Mouse (Mus musculus) c-Kit-positive CD71-positive TER-119-positive erythroid progenitor cells, embryonic 14.5 days (primary cell): Measurements from ENCODE around the gene Onecut1.

Source experiments
- DNase-seq: peaks from one replicate; pipeline ENCODE4 v3.0.0-alpha.2; 2013; ENCODE audit warnings: low spot score

Onecut1 gene

GRCm38 (mm10) chr9:74911919-74912318 lies 50.2 kb downstream of the Onecut1 start:
- DNase-seq = no peak

- DNase-seq = no peak
These were observed 51.1 kb downstream of the Onecut1 start for GRCm38 (mm10) chr9:74912619-74913376.

DNA sequence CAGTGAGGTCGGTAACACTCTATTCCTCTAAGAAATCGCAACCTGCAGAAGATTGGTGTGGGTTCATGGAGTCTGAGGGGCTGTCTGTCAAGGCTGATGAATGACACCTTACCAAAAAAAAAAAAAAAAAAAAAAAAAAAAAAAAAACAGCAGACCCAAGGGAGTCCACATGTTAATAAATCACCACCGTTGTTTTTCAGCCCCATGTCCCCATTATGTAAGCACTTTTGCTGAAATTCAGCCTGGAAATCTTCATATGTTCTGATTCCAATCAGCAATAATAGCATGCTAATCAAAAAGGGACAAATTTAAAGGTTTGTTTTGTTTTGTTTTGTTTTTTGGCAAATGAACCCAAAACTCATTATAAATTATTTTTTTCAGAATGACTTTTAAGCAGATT lies 53.9 kb downstream of the Onecut1 start:
- no peak for DNase-seq

DNA sequence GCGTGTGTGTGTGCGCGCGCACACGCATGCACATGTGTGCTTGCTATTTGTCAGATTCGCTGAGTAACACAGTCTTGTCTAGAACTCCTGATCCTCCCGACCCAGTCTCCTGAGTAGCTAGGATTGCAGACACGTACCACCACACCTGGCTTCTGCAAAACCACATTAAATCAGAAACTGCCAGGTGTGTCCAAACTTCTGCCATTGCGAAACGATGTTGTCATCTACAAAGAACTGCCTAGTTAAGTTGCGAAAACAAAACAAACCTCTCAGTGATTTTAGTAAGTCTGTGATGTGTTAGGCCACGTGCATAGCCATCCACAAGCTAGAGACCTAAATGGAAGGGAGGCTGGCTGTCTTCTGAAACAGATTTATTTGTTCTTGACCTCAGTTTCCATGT lies 58.7 kb downstream of the Onecut1 start:
- no peak for DNase-seq

DNA sequence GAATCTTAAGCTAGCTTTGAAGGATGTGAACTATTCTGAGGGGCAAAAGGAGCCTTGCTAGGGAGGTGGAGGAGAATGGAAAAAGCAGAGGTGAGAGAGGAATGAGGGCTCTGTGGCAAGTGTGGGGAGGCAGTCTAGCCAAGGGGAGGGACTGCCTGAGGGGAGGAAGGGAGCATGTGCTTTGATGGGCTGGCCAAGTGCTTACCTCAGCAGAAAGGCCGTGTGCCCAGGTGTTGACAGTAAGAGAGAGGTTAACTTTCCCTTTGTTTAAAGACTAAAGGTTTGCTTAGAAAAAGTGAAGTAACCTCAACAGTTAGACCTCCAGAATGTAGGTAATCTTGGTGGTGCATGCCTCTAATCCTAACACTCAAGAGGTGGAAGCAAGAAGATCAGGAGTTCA lies 59.7 kb downstream of the Onecut1 start:
- no peak for DNase-seq

- DNase-seq = no peak
These were observed 61.2 kb downstream of the Onecut1 start for GRCm38 (mm10) chr9:74922884-74923283.

DNA sequence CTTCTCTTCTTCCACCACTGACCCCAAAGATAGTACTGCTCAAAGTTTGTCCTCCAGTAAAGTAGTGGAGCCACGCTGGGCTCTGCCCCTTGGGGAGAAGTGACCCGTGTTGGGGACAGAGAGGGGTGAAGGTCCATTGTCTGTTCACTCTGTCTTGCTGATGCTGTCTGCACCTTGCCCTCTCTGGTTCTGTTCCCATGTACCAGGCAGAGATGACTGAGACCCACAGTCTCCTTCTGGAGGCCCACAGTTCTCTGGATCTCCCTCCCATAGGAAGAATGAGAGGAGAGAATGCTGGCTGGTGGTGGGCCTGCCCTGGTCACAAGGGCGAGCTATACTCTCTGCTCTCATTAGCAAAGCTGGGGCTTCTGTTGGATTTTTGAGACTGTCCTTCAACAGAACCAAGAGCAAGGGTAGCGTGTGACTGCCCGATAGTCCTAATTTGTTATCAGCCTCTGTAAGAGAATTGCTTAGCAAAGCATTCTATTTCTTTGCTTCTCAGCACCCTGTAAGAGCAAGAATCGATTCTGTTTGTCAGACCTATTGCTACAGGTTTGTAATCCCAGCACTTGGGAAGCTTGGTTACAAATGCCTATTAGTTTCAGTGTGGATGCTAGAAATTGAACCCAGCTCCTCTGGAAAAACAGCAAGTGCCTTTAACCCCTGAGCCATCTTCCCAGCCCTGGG lies 61.7 kb downstream of the Onecut1 start:
- DNase-seq = no peak

DNA sequence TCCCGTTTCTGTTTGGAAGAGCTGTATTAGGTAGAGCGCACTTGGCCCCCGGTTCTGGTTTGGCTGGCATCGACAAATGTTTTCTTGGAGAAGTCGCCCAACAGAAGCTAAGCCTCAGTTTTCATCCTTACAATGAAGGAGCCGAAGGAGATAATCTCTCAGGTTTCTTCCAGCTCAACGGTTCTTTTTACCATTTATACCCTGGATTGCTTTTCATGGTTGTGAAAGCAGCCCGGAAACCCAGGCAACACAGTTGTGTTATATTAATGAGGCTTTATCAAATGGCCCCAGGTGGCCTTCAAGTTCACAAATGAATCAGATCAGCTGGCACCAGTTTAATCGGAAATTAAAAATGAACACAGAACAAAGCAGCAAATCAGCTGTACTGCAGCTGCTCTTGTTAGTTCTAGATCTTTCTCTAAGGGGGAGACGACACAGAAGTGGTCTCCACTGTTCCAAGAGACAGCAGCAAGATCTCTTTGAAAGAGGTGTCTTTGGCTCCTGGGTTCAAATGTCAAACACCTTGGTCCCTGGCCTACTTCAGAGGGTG lies 63.6 kb downstream of the Onecut1 start:
- DNase-seq = no peak

GRCm38 (mm10) chr9:74929981-74930423 lies 68.3 kb downstream of the Onecut1 start:
- no peak for DNase-seq

DNA sequence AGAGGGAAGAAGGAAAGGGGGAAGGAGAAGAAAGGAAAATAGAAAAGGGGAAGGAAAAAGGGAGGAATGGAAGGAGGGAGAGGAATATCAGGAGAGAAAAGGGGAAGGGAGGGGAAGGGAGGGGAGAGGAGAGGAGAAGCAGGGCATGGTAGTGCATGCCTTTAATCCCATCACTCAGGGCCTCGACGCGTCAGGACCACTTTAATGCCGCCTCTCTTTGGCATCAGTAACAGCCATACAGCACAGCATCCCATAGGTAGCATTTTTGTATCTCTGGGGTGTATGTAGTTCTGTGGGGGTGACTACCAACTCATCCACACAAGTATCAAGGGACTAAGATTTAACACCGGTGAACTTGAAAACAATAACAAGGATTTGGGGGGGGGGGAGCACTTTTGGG lies 68.9 kb downstream of the Onecut1 start:
- no peak for DNase-seq

- DNase-seq = no peak
These were observed 73.6 kb downstream of the Onecut1 start for GRCm38 (mm10) chr9:74935289-74935688.

DNA sequence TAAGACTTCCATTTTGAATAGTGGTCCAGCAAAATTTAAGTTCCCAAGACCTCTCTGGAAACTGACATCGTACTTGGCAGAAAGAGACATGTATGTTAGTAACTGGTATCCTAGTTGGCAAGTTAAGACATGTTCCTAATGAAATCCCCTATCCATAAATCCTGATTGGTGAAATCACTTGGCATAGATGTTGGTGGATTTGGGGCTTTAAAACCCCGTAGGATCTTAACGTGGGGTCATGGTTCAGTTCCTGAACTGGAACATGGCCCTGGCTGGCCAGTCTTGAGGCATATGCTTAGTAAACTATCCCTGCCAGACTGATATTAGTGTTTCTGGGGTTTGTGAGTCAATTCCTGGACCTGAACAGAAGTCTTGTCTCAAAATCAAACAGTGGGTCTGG lies 76.0 kb downstream of the Onecut1 start:
- no peak for DNase-seq

DNA sequence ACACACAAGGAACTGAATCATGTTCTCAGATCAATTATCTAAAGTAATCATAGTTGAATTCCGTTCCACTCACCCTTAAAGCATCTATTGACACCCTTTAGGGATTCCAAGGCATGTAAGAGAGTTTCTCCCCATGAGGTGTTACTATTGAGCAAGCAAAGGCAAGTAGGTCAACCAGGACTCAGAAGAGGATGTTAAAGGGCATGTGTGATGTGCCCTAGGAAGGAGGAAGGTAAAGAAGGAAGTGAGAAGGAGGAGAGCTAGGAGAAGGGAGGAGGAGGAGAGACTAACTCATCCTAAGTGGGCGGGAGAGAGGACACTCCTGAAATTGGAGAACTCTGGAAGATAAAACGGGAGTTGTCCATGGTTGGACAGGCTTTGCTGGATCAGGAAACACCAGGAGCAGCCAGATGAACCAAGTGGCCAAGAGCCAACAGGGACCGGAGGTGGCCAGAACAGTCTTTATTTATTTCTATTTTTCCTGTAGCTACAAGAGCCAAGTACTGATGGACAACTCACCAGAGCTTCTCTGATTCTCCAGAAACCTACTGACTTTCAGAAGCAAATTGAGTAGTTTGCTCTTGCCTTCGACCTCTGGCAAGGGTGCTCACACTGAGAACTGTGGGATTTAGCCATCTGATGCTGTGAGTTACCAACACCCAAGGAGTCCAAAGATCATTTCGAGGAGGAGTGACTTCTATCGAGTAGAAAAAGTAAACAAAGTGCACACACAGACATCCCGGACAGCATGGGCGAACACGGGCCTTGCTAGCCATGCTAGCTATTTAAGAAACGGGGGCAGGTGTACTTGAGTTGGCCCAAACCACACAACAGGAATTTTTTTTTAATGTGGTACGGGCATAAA lies 77.2 kb downstream of the Onecut1 start:
- no peak for DNase-seq
